Mouse (Mus musculus) urinary bladder, adult 18-20 months (tissue): ENCODE measurements around the gene Gtf2h1.
"Not testable (repeated sequence)": the region's sequence is repeated elsewhere in the genome, so short reads cannot be mapped to it uniquely, and the experiment has no call there.

ENCODE experiments used
- DNase-seq, 2 experiments: peaks; one replicate each; pipeline ENCODE4 v3.0.0; 2022; ENCODE audit warnings: low spot score in 2 of 2, mixed read lengths in 2 of 2

Gene Gtf2h1

DNA sequence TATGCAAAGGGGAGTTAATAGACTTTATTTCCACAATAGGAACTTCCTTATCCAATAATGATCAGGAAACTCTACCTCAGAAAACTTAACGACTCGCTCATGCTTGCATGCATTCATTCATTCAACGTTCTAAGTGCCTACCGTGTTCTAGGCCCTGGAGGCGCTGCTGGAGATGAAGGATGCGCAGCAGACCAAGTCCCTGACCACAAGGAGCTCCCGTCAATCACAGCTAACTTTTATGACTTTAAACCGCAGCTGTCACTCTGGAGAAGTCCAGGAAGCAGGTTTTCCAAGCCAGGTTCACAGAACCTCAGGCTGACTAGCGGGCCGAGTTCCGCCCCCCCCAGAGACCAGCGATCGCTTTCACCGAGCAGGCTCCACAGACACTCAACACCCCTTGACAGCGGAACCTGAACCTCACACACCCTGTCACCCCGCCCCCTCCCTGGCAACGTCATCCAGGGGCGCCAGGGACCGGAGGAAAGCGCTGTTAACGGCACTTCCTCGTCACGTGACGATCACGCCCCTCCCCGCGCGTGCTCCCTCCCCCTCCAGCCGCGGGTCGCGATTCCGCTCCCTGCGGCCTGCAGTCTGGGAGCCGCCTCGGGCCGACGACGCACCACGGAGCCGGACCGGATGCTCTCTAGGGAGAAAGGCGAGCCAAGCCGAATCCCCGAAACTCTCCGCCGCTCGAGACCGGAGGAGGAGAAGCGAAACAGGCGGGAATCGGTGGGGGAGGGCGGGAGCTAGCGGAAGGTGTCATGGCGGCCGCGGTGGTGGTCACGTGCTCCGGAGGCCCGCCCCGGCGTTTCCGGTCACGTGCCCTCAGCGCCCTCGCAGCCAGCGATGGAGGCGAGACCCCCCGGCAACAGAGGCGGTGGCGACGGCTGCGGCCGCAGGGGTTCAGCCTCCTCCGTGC is at the start of gene Gtf2h1, which contains the start of gene Hps5:
Gene Gtf2h1 (plus strand): TSS at position 817 of the 919 bp plus-strand sequence.
Gene Hps5 (minus strand): TSS at position 778 of the 919 bp plus-strand sequence.
- DNase-seq = peak; percentile 96 to 97

DNA sequence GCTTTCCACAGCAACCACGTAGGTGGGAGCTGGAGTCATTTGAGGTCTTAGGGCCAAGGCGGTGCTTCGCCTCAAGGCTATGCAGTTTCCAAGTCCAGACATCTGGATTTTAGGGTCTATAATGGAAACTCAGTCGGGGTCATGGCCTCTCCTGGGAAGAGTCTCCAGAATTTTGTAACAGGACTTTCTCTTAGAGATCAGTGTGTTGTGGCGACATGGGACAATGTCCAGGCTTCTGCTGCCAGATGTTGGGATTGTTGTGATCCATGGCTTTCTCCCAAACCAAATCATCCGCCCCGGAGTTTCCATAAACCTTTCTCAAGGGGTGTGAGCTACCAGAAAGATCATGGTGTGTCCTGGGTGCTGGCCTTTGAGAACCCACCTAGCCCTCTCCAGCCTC is 49.5 kb upstream of the Gtf2h1 start:
- DNase-seq = no peak

- no peak for DNase-seq
These were observed 47.4 kb upstream of the Gtf2h1 start for GRCm38 (mm10) chr7:46748459-46748858.

DNA sequence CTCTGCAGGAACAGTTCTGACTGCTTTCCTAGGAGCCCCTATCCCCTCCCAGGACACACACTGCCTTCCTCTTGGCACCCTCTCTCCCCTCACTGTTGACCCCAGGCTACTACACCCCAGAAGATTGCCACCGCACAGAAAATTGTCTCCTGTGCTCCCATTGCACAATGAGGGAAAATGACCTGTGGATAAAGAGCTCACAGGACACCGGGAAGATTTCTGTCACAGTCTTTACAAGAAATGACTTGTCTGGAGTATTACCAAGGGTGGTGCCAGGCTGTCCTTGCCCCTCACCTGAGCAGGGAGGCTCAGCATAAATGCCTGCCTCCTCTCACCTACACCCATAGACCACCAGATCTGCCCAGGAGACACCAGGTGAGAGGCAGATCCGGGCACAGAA is 44.4 kb upstream of the Gtf2h1 start, which contains the start of gene Saa2:
Gene Saa2 (plus strand): TSS at position 301 of the 400 bp plus-strand sequence.
- DNase-seq = no peak

GRCm38 (mm10) chr7:46761049-46761795 is 34.7 kb upstream of the Gtf2h1 start:
- no peak for DNase-seq

DNA sequence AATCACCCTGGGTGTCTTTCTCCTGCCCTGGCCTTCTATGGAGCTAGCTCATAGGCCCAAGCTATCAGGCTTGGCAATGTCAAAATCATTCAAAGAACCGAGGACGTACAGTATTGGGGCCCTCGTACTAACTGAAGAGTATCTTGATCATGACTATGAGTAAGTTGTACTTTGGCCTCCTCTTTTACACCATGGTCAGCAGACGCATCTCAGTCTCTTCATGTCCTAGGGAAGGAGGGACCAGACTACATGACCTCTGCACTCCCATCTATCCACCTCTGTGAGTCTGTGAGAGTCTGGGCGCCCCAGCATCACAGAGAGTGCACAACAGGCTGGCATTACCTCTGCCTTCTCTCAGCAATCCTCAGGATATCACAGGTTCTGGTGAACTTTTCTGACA is 33.3 kb upstream of the Gtf2h1 start:
- DNase-seq = no peak

DNA sequence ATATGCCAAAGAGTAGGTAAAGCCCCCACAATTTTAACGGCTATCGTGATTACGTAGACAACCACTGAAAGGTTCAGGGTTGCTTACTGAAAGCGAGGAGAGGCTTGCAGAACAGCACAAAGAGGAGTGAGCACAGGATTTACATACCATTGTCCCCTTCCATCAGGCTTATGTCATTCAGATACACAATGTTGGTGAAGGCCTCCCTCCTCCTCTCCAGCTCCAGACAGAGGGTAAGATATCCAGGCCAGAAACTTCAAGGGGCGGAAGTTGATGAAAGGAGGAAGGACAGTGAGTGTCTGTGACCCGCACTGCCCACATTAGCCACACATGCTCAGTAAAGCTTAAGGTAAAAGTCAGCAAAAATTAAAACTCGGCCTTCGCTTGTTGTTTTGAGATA is 31.2 kb upstream of the Gtf2h1 start:
- no peak for DNase-seq

DNA sequence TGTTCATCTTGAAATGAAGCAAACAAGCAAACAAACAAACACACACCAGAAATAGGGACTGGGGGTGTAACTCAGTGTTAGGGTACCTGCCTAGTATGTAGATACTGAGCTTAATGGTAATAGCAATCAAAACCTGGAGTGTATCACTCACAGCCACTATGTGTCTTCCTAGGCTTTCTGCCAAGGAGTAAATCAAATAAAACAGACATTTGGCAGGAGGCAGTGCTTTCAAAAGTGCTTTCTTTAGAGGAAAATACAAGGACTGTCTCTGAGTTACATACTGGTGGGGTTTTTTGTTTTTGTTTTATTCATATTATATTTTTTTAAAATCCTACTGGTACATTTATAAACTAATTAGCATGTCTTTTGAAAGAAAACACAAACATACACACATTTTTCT is 28.5 kb upstream of the Gtf2h1 start:
- no peak for DNase-seq

- DNase-seq = no peak
These were observed 27.5 kb upstream of the Gtf2h1 start for GRCm38 (mm10) chr7:46768451-46768850.

- DNase-seq = peak in 1 of 2 experiments; percentile 16
These were observed 25.2 kb upstream of the Gtf2h1 start for GRCm38 (mm10) chr7:46770706-46771105.

DNA sequence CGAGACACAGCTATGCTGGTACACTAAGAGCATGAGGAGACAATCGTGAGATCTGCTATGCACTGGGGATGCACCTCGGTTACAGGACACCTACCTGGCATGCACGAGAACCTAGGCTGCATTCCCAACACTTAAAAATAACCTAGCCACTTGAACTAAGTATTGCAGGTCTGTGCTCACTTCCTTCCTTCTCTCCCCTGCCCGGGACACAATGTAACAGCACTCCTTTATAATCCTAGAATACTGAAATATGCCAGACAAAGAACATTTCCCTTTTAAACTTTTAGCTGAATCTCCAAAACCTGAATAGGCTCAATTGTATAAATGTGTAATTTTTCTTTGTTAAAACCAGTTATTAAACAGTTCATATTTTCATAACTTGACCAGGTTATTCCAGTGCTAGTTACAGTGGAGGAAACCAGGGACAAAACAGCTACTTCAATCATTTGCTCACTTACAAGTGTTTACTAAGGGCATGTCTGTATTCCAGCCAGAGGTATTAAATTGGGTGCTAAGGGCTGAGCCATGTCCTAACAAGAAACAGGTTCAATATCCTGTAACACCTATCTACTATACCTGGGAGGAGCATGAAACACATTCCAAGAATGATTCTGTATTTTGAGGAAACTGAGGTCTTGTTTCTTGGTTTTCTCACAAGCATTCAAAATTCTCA is 6.6 kb upstream of the Gtf2h1 start:
- DNase-seq = no peak

DNA sequence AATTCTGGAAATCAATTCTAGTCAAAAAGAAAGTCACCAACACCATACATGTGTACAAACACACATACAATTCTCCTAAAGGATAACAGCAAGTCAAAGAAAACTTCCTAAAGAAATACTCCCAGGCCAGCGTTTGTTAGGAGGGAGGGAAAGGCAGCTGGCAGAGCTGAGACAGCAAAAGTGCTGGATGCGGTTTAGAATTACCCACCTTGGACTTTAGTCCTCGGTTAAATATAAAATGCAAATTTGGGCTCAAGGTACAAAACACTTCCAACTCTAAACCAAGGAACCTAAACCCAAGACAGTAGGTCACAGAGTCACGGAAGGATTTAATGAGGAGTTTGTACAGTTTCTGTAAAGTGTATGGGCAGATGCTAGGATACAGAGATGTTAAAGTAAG is 2.0 kb upstream of the Gtf2h1 start:
- no peak for DNase-seq

GRCm38 (mm10) chr7:46796206-46796679 is 340 bp downstream of the Gtf2h1 start:
- no peak for DNase-seq

DNA sequence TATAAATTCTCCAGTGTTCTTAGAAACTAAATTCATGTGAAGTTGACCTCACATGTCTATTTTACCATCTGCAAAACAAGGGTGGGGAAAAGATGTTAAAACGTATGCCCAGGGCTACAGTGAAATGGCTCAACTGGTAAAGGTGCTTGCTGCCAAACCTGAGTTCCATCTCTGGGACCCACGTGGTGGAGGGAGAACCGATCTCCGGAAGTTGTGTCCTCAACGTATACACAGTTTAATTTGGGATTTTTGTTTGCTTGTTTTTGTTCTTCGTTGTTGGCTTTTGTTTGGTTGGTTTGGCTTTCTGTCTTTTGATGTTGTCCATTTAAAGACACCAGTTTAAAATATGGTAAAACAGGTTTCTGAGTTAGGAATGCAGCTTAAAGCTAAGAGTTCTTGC is 876 bp downstream of the Gtf2h1 start:
- no peak for DNase-seq

DNA sequence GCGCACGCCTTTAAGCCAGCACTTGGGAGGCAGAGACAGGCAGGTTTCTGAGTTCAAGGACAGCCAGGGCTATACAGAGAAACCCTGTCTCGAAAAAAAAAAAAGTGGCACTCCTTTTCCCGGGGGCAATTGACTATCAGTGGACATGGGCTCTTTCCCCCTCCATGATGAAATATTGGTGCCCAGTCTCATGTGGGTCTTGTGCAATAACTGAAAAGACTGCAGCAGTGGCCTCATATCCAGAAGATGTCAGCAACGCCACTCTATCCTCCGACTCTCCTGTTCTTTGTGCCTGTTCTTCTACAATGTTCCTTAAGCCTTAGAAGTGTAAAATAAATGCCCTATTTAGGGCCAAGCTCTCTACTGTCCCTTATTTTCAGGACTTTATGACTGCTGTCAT is 14.4 kb downstream of the Gtf2h1 start:
- no peak for DNase-seq

DNA sequence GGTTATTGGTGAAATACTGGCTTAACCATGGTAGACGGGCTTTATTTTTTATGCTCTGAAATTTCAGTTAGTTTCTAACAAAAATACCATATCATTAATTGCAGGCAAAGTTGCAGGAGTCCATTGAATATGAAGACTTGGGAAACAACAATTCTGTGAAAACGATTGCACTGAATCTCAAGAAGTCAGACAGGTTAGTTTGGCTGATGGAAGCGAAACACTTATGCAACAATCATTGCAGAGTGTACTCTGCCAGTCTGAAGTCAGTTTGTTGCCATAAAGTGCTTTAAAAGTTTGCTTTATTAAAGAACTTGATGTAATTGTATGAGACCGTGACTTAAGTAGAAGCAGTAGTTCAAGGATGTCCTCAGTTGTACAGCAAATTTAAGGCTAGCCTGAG is 18.1 kb downstream of the Gtf2h1 start:
- no peak for DNase-seq

DNA sequence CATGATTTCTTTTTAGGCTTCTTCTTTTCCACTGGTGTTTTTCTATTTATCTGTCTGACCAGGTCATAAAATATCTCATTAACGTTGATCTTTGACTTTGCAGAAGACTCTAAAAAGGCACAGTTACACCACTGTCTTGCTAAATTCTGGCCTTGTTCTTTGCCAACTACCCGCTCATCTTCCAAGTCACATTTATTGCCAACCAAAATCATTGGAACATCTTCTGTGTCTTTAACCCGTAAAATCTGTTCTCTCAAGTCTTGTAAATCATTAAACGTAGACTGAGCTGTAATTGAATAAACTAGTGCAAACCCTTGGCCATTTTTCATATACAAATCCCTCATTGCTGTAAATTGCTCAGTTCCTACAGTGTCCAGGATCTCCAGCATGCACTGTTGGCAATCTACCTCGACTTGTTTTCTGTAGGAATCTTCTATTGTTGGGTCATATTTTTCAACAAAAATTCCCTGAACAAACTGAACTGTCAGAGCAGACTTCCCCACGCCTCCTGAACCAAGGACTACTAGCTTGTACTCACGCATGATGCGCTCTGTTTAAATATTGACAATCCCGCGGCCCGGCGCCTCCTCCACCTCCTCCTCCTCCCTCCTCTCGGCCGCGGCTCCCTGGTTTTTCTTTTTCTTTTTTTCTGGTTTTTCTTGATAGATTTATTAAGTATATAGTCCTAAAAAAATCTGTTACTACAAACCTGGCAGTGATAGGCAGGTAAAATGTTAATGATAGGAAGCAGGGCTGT is 25.2 kb downstream of the Gtf2h1 start:
- DNase-seq = not testable (repeated sequence)

GRCm38 (mm10) chr7:46827046-46827802 is 31.3 kb downstream of the Gtf2h1 start:
- no peak for DNase-seq

GRCm38 (mm10) chr7:46827803-46828184 is 31.9 kb downstream of the Gtf2h1 start:
- DNase-seq = no peak

DNA sequence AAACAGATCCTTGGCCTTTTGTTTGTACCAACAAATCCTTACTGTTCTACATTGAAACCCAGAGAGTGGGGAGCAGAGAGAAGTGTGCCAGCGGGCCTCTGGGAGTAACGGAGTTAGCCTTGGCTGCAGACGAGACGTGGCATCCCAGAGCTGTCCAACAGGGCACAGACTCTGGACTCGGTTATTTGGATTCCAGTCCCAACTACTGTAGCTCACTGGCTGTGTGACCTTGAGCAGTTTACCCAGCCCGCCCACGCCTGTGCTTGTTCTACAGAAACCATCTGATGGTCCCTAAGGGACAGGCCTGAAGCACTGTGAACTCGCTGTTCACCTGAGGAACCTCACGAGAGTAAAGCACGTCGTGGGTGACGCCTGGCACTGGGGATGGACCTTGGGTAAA is 34.0 kb downstream of the Gtf2h1 start:
- no peak for DNase-seq
